Mouse (Mus musculus) adrenal gland, postnatal 0 days (tissue): ENCODE data around the gene Adam30. TPM values are rescaled to one million over a fixed set of nuclear protein-coding genes. Genes with fewer than 3 reads are reported as not detected.

ENCODE experiments used
- polyA plus RNA-seq: library from polyadenylated mRNA; unstranded; fragments of >200 nt; fragmentation: Nextera tagmentation; extraction: Ambion mirVana; gene quantifications from 2 replicates; pipeline ENCODE4 v1.2.1, GENCODE M21; 2015

The Adam30 gene
- polyA plus RNA-seq = not detected in 2 replicates

DNA sequence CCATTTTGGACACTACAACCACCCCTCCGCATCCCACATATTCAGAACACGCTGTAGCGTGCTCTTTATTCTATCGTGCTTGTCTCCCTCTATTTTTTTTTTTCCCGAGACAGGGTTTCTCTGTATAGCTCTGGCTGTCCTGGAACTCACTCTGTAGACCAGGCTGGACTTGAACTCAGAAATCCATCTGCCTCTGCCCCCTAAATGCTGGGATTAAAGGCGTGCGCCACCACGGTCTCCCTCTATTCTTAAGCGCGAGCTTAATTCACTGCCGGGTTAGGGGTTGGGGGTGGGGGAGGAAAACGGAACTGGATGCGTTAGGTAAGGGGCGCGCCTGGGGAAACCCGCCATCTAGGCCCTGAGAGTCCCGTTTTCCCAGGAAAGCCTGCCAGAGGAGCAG, at the start of gene Adam30:
Gene Adam30 (plus strand): TSS at position 301 of the 400 bp plus-strand sequence.

Other genes starting within 250 kb of the Adam30 start
- 17.1 and 17.7 TPM in 2 replicates for gene Notch2, start 147.1 kb upstream of the Adam30 start, polyA plus RNA-seq
- 0.20 TPM in 1 of 2 replicates, not detected in the other for gene Reg4, start 61.5 kb downstream of the Adam30 start, polyA plus RNA-seq
- 52.3 and 88.2 TPM in 2 replicates for gene Hmgcs2, start 119.8 kb downstream of the Adam30 start, polyA plus RNA-seq
- 45.9 and 61.9 TPM in 2 replicates for gene Phgdh, start 179.4 kb downstream of the Adam30 start, polyA plus RNA-seq
- gene Zfp697, start 221.8 kb downstream of the Adam30 start, polyA plus RNA-seq = 3.5 and 4.0 TPM in 2 replicates